Mouse (Mus musculus): ENCODE data around the gene Ahsg.
A peak's percentile ranks its signal among the peaks of the same experiment; 100 is the strongest.

Gene Ahsg

DNA sequence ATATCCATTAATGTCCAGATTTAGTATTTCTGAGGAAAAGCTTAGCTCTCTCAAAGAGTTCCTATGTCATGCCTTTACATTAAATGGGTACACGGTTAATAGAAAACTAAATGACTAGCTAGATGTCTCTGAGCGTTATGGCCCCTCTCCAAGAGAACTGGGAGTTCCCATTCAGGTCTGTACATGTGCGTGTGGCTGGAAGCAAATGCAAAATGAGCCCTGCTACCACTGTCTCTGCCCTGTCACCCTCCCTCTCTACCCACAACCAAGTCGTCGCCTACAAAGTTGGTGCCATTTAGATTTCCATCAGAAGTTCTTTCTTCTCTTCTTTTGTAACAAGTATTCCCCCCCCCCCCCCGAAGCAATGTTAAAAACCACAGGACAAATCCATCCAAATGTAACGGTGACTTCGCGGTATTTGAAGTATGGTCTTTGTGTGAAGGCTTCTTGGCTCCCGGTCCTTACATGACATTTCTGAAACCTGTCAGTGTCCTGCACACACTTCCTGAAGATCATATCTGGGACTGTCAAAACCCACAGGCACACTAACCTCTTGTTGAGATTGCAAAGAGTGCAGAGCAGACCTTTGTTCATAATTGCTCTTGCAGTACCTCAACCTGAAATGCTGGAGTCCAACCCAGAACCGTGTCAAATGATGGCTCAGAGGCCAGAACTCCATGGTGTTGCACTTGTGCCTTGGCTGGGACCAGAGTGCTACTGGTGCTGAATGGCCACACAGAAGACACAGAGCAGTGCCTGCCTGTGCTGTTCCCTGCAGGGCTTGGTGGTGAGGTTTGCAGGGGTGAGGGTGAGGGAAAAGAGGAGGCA lies at the start of gene Ahsg:
Ahsg (plus strand) TSS at position 595 of the 828 bp plus-strand sequence.
- no peak for DNase-seq (ENCODE audit: inconsistent age in 2 of 2, low spot score in 1 of 2)

DNA sequence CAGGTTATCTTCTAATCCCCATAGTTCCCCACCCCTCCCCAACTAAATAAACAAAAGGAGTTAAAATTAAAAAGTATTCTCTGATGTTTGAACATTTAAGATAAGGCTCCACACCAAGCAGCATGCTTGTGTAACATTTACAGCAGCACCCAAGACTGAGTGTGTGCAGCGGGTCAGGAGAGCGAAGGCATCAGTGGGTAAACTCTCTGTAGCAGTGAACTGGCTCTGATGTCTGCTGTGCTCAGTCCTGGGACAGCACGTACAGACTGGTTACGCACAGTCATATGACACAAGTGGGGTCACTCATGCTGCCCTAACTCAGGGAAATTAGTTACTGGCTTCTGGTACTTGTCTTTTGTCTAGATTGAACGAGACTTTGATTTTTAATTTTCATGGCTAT lies 48.2 kb upstream of the Ahsg start:
- DNase-seq (ENCODE audit: inconsistent age in 2 of 2, low spot score in 1 of 2), result no peak

DNA sequence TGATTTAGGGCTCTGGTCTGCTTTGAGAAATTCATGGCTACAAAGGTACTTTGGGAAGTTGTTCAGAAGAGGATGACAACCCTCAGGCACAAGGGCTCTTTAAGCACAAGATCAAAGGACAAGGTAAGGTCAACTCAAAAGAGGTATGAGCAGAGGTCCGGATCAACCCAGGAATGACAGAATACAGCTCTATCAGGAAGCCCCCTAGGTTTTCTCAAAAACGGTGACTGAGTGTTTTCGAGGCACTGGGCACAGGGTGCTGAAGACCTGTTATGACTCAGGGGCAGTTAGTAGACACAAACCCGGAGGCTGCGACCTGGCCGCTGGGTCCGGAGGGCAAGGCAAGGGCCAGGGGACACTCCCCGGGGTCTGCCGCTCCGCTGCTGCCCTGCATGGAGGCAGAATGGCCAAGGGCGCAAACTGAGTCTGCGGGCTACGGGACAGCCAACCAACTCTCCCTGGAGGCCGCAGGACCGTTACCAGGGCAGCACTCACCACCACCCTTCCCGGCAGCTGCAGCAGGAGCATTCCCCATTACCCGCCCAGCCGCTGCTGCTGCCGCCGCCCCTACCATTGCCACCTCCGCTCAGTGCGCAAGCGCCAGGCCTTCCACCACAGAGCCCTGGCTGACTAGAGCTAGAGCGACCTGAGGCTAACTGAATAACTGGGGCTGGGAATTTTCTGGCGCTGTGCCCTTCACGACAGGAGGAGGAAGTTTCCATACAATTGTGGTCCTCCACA lies 46.8 kb upstream of the Ahsg start:
- DNase-seq (ENCODE audit: inconsistent age in 2 of 2, low spot score in 1 of 2), result peak; percentile 87 to 90

DNA sequence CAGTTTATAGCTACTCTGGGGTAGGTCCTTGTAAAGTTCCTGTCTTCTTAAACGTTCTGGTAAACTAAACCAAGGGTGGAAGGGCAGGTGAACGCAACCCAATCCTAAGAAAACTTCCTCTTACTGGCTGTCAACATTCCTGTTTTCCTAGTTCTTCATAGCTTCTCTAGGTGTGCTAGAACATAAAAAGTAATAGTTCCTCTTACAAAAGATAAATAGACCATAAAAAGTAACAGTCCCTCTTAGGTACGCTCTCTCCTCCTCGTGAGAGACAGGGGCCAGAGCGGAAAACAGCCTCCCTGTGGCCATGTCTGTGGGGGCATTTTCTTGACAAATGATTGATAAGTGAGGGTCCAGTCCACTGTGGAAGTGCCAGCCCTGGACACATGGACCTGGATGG lies 46.2 kb upstream of the Ahsg start:
- no peak for DNase-seq (ENCODE audit: inconsistent age in 2 of 2, low spot score in 1 of 2)

DNA sequence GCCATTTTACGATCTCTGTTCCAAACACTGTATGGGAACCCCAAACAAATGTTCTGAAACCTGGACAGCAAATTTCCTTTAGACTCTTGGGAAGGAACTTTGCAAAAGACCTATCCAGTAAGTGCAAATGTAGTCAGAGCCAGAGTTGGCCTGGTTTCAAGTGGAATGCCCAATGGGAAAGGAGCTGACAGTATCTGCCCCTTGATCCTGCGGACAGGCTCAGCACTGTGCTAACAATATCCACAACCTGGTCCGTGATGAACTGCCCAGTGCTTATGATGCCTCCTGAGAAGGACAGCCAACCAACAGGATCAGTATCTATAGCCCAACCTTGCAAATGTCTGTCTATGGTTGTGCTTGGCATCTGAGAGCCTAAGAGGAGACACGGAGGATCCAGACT lies 45.6 kb upstream of the Ahsg start:
- peak in 1 of 2 experiments; percentile 28 for DNase-seq (ENCODE audit: inconsistent age in 2 of 2, low spot score in 1 of 2)

DNA sequence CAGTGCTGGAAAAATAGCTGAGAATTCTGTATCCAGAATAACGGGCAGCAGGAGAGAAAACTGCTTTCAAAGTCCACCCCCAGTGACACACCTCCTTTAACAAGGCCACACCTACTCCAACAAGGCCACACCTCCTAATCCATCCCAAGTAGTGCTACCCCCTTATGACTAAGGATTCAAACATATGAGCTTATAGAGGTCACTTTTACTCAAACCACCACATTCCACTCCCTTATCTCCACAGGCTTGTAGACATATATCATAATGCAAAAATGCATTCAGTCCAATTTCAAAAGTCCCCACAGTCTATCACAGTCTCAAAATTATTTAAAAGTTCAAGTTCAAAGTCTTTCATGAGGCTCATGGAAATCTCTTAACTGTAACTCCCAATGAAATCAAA lies 43.4 kb upstream of the Ahsg start:
- no peak for DNase-seq (ENCODE audit: inconsistent age in 2 of 2, low spot score in 1 of 2)

DNA sequence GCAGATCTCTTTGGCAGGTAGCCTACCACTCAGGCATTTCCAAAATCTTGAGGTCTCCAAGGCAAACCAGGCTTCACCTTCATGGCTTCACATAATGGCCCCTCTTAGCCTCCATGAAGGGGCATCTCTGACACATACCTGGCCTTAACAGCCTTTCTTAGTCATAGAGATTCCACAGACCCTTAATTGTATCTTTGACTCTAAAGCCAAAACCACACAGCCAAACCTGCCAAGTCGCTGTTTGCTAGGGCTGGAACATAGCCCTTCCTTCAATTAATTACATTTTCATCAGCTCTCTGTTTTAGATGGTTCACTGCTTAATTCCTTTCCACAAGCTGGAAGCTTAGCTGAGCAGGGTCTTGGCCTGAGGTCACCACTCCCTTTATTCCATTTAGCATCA lies 42.7 kb upstream of the Ahsg start:
- no peak for DNase-seq (ENCODE audit: inconsistent age in 2 of 2, low spot score in 1 of 2)

DNA sequence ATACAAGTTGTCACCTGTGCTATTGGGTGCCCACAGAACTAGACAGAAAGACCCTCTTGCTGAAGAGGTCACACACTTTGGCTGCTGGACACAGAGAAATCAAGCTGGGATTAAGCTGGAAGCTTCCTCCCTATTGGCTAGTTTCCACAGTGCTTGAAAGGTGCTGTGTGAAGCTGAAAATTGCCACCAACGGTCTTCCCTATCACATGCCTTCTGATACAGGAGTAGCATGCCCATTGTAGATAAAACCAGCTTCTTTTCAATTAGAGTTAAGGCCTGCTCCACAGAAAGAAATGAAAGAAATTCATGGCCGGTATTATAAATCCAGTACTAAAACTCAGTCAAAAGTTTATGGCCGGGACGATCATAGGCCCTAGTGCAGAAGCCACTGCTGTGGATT lies 38.4 kb upstream of the Ahsg start:
- DNase-seq (ENCODE audit: inconsistent age in 2 of 2, low spot score in 1 of 2), result no peak

DNA sequence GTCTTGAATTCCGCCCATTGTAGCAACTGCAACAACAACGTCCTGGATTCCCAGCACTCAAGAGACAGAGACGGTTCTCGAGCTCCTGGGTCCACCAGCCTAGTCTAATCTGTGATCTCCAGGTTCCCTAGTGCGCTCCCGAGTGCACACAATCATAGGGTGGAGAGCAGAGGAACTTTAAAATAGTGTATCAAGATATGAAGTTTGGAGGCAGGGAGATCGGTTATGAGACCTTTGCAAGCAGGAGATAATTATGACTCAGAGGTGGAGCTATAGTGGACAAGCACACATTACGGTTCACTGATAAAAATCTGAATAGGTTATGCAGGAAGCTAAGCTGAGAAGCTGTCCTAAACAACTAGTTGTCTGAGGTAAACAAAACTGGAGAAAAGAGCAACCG lies 34.3 kb upstream of the Ahsg start:
- no peak for DNase-seq (ENCODE audit: inconsistent age in 2 of 2, low spot score in 1 of 2)

DNA sequence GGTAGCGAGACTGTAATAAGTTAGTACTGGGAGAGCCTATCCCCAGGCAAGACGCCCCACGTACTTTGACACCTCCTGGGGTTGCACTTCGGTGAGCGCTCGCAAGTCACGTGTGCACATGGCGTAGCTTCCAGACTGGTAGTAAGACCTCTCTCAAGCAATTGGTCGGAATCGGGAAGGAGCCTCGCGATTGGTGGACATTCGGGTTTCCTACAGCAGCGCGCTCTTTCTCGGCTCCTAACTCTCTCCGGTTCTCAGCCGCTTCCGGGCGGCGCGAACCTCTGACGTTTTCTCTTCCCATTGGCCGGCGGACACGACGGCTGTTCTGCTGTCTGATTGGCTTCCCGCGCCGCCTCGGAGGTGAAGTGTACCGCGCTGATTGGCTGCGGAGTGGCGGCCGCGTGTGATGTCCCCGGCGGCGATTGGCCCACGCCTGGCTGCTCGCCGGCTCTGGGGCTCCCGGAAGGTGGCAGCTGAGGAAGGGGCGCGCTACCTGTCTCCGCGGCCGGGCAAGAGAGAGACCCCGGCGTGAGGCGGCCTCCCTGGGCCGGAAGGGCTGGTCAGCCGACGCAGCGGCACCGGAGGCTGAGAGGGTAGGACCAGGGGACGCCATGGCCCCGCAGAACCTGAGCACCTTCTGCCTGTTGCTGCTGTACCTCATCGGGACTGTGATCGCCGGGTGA lies 33.5 kb upstream of the Ahsg start, which contains the start of the genes Tbccd1 and Dnajb11:
Tbccd1 (minus strand) TSS at position 239 of the 683 bp plus-strand sequence.
Dnajb11 (plus strand) TSS at position 415 of the 683 bp plus-strand sequence.
- DNase-seq (ENCODE audit: inconsistent age in 2 of 2, low spot score in 1 of 2), result peak; percentile 99

DNA sequence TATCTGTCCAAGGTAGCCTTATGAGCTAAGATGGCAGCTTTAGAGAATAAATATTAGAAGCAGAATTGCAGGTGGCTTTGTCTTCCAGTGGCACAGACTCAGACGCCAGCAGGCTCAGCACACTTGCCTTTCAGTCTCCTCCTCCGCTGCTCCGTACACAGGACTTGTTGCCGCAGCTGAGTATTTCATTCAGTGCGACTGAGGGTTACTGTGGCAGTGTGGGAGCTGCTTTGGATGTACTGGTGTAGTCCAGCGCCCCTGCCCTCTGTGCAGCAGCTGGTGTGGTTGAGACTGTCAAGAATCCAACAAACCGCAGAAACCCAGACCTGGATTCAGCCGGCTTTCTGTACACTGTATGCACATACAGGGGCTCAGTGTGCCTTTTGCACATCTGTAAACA lies 18.7 kb upstream of the Ahsg start:
- no peak for DNase-seq (ENCODE audit: inconsistent age in 2 of 2, low spot score in 1 of 2)

DNA sequence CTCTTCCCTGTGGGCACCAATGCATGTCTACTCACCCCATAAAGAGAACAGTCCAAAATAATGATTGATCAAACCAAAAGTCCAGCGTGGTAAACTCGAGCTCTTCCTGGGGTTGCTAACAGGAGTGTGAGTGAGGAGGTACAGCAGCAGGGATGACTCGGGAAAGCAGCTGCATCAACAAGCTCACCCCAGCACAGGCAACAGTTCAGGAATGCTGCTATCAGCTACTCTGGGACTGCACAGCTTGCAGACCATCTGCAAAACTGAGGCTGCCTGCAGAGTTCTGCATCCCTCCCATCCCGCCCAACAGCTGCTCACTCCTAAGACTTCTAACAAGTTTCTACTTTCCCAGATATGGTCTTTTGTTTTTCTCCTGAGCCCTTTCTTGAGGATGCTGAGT lies 17.7 kb upstream of the Ahsg start:
- no peak for DNase-seq (ENCODE audit: inconsistent age in 2 of 2, low spot score in 1 of 2)

DNA sequence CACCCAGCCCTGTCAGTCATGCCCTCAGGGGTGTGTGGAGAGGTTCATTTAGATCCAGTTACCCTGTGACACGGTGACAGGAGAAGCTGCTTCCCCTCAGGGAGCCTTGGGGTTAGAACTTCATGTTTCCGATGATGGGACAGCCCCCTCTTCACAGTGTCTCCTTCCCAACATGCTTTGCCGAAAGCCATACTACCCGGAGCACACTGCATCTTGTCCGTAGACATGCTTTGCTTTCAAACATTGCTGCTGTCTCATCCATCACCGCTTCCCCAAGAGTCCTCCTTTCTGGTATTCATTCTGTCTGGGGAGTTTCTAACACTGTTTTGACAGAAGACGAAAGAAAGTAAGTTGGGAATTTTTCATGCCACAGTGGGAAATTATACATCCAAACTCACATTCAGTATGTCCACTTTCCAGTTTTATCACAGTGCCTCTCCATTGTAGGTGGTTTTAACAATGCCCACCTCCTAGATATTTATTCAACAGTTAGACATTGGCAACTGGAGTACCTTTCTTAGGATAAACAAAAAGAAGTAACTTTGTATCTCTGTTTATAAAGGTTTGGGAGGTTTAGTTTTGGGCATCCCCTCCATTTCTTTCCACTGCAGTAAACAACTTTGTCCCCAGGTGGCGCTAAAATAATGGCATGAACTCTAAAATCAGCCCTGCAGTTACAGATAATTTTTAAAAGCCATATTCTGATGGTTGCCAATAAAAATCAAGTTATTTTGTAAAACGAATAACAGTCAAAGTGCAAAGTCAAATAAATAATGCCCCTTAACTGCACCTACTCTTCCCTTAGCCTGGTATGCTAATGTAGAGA lies 14.6 kb upstream of the Ahsg start:
- DNase-seq (ENCODE audit: inconsistent age in 2 of 2, low spot score in 1 of 2), result peak in 1 of 2 experiments; percentile 72

DNA sequence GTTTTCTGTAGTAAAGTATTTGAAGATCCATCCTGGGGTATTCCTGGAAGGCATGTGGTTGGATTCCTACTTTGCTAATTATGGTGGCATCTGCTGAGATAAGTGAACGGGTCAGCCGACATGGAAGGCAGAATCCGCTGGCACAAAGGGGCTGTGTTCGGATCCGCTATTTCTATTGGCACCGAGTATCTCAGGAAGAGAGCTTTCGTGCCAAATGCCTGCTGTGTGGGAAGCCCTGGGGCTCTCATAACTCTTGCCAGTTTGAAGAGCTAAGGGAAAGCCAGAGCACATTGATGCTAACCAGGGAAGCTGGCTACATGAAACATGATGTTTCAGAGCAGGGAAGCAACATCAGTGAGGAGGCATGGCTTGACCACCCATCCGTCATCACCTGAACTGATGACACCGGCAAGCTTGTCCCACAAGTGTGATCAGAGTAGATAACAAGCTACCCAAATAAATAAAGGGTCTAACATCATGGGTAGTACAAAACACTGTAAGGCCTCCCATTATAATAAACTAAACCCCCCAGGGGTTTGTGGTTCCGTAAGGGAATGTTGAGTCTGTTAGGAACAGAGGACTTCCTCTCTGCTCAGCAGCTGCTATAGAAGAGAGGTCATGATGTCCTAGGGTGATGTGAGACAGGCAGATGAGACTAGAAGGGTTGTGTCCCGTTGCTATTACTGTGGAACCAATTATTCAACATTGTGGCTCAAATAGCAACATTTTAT lies 13.3 kb upstream of the Ahsg start:
- no peak for DNase-seq (ENCODE audit: inconsistent age in 2 of 2, low spot score in 1 of 2)

DNA sequence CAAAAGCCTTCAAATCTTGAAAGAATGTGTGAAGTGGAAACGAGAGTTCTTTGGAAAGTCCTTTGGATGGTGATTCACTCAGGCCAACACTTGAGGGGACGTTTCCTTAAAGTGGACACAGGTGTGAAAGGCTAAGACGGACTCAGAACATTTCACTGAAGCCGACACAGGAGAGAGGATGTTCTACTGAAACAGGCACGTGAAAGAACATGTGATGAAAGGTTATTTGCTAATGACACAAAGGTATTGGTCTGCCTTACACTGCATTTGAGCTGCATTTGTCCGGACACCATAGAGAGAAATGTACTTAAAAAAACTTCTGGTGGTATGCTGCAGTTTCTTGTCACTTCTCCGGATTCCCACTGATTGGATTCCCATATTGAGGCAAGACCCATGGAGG lies 12.4 kb upstream of the Ahsg start:
- DNase-seq (ENCODE audit: inconsistent age in 2 of 2, low spot score in 1 of 2), result no peak

DNA sequence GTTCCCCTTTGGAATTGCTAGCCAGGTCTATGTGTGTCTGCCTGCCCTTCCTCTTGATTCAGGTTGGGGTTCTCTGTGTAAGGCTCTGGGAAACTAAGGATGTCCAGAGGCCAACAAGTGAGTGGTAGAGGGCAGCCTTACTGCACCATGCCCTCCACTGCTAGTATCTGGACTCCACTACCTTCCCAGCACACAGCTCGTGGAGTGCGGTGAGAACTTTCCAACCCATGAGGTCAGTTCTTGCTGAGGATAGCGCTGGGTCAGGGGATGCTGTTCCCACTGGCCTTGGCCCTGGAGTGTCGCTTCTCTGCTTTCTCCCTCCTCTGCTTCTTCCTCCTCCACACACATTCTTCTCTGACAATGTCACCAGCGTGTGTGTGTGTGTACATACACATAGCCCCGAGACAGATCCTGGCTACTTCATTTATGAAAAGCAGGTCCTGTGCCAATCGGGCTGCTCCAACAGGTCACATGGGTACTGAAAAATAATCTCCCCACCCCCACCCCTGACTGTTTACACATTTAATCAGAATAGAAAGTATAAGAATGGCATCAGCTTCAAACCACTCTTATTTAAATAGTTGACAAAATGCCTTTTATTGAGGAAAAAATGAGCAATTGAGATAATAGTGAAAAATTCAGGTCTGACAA lies 11.0 kb upstream of the Ahsg start:
- DNase-seq (ENCODE audit: inconsistent age in 2 of 2, low spot score in 1 of 2), result peak; percentile 37 to 53

DNA sequence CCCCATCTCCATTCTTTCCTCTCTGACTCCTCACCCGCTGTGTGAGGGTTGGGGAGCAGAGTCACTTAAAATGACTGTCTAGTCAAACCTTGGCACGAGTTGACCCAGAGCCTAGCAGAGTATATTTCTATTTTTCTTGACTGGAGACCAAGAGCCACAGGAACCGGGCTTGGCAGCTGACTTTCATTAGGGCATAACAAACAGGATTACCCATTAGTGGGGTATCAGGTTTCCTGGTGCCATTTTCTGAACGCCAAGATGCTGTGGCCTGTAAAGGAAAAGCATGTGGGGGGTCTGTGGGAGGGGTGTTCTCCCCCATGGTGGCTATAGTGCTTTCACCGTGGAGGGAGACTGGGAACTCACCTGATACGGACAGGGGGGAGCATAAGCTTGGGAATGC lies 10.2 kb upstream of the Ahsg start:
- peak in 1 of 2 experiments; percentile 58 for DNase-seq (ENCODE audit: inconsistent age in 2 of 2, low spot score in 1 of 2)

DNA sequence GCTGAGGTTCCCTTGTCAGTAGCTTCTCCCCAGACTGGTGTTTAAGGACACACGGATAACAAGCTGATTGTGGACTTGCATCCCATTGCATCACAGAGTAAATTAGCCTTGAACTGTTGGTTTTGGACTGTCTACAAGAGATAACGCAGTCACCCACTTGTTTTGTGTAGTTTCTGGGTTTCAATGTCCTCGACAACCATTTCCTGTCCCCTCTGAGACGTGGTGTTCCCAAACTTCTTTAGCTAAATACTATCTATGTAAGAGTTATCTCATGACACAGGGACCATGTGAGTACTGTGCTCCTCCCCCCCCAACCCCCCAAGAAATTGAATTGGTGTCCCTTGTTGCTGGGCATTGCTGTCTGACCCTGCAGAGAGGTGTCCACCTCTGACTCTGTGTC lies 9.6 kb upstream of the Ahsg start:
- peak; percentile 58 to 90 for DNase-seq (ENCODE audit: inconsistent age in 2 of 2, low spot score in 1 of 2)

DNA sequence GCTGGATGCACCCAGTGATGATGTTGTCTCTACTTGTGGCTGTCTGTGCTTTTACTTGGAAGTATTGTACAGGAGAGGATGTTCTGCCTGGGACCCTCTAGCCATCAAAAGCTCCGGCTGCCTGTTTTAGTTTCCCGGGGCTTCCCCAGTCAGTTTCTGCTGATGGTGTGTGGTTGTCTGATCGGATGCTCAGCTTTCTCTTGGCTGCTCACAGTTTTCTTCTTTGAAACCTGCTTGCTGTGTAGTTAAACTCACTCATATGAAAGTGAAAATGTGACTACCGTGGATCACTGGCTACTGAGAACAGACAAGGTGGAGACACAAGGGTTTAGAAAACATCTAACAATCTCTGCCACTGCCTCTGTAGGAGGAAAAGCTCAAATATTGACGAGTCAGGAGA lies 7.6 kb upstream of the Ahsg start:
- no peak for DNase-seq (ENCODE audit: inconsistent age in 2 of 2, low spot score in 1 of 2)

DNA sequence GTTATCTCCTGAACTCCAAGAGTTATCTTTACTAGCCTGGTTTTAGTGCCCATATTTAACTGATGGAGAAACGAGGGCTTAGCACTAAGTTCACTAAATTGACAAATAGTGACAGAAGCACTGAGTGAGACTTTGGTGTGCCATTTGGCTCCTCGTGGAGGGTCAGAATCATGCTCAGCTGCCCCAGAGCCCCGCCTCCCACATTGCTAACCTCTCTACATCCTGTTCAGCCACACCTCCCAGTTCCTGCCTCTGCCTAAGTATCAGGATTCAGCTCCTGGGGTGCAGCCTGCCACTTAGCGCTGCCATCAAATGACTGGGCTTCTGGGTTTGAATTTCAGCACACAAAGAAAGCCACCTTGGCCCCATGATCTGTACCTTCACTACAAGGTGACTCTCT lies 5.7 kb upstream of the Ahsg start:
- no peak for DNase-seq (ENCODE audit: inconsistent age in 2 of 2, low spot score in 1 of 2)

All from adrenal gland, adult (tissue).